Mouse (Mus musculus): ENCODE data around the gene Vmn2r13. TPM values are rescaled to one million over a fixed set of nuclear protein-coding genes. Genes with fewer than 3 reads are reported as not detected.
"Not testable (repeated sequence)": the region's sequence is repeated elsewhere in the genome, so short reads cannot be mapped to it uniquely, and the experiment has no call there.

The Vmn2r13 gene
- not detected in 2 replicates for polyA plus RNA-seq (2016; fragmentation: Nextera tagmentation; extraction: Ambion mirVana)

DNA sequence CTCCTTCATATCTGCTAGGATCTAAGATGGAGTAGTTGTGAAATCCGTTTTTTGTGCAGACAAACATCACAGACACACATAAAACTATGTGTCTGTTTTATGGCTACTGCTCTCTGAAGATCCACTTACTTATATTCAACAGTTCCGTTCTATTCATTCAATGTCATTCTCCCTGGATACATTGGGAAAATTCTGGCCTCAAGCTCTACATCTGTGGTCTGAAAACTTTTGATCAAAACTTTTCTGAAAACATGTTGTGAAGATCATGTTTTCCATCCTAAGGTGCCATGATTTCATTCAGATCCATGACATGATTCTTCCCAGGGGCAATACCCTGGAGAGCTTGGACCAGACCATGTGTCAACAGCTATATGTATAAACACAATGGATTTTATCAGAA, at the start of gene Vmn2r13:
Vmn2r13 (minus strand) TSS at position 101 of the 400 bp plus-strand sequence.
- not testable (repeated sequence) for H3K9me3 ChIP-seq; H3K27ac ChIP-seq; H3K27me3 ChIP-seq (ENCODE audit: insufficient read depth, poor library complexity, severe bottlenecking); H3K36me3 ChIP-seq; H3K4me3 ChIP-seq; DNase-seq (ENCODE audit: low spot score); H3K4me1 ChIP-seq
- 50% methylated on average over 2 of the region's 2 CpGs for WGBS

DNA sequence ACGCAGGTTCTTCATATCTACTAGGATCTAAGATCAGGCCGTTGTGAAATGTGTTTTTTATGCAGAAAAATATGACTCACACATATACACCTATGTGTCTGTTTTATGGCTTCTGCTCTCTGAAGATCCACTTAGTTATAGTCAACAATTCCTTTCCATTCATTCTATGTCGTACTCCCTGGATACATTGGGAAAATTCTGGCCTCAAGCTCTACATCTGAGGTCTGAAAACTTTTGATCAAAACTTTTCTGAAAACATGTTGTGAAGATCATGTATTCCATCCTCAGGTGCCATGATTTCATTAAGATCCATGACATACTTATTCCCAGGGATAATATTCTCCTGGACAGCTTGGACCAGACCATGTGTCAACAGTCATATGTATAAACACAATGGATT, 32.6 kb upstream of the Vmn2r13 start, which contains the start of gene Vmn2r14:
Vmn2r14 (minus strand) TSS at position 101 of the 400 bp plus-strand sequence.
- WGBS = 66% methylated on average over 3 of the region's 3 CpGs
- no peaks in the 10 kb centered on the region for H3K9me3 ChIP-seq
- DNase-seq (ENCODE audit: low spot score) = no peak
- H3K27me3 ChIP-seq (ENCODE audit: insufficient read depth, poor library complexity, severe bottlenecking) = no peaks in the 10 kb centered on the region
- H3K4me3 ChIP-seq = no peak within 1 kb of the TSS
- H3K36me3 ChIP-seq = no peaks in the 10 kb centered on the region
- no peak within 1 kb of the TSS for H3K27ac ChIP-seq
- no peaks in the 10 kb centered on the region for H3K4me1 ChIP-seq

DNA sequence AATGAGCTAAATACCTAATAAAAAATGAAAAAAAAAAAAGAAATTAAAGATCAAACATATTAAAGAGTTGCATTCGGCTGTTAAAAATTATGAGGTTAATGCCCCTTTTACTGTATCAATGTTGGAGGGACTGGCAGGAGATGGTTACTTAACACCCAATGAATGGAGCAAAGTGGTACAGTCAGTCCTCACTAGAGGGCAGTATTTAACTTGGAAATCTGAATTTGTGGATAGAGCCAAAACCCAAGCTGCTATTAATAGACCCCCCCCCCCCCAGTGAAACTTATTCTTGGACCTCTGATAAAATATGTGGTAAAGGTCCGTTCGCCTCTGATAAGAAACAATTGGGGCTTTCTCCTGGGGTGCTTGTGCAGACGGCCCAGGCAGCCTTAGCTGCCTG, 25.1 kb downstream of the Vmn2r13 start:
- H3K9me3 ChIP-seq; H3K36me3 ChIP-seq; H3K4me1 ChIP-seq; H3K27me3 ChIP-seq (ENCODE audit: insufficient read depth, poor library complexity, severe bottlenecking); H3K4me3 ChIP-seq; DNase-seq (ENCODE audit: low spot score); H3K27ac ChIP-seq: not testable (repeated sequence)
- WGBS = 69% methylated on average over 4 of the region's 4 CpGs

DNA sequence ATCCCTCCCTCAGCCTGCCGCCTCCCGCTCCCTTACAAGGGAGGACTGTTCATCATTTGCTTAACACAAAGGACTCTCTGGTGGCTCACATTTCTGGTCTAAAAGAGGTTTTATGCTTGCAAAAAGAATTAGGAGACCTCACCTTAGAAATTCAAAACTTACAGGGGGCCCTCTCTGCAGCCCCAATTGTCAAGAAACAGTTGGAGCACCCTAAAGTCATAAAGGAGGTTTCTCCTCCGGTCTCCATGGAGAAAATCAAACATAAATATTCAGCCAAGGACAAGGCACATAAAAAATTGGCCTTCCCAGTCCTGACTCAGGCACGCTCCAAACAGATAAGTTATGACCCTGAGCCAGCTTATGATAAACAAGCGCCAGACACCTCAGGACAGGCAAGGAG, 31.9 kb downstream of the Vmn2r13 start:
- Histone ChIP-seq H3K4me1 (no peaks in the 10 kb centered on the region), H3K27me3 (ENCODE audit: insufficient read depth, poor library complexity, severe bottlenecking) (no peaks in the 10 kb centered on the region), H3K4me3 (no peak overlapping the region), H3K36me3 (no peaks in the 10 kb centered on the region), H3K27ac (no peak overlapping the region), H3K9me3 (peaks cover 7% of the 10 kb centered on the region)
- 87% methylated on average over 5 of the region's 5 CpGs for WGBS
- DNase-seq (ENCODE audit: low spot score) = no peak

DNA sequence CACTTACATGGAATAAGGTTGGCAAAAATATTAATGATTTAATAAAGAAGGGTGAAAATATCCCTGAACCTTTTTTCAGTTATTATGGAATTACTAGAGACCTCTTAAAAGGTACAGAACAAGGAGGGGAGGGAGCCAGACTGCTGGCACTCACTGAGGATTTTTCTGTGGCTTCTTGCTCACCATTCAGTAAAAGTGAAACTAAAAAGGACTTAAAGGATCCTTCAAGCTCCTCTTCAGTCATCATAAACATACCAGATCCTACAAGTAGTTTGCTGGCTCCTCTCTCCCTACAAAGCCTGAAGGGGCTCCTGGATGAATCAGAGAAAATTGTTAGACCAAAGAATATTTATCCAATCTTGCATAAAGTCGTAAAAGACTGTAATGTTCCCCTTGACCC, 32.4 kb downstream of the Vmn2r13 start:
- not testable (repeated sequence) for H3K9me3 ChIP-seq; H3K36me3 ChIP-seq; H3K4me3 ChIP-seq; H3K27me3 ChIP-seq (ENCODE audit: insufficient read depth, poor library complexity, severe bottlenecking); H3K4me1 ChIP-seq; DNase-seq (ENCODE audit: low spot score); H3K27ac ChIP-seq
- WGBS = 59% methylated on average over 1 of the region's 1 CpGs

DNA sequence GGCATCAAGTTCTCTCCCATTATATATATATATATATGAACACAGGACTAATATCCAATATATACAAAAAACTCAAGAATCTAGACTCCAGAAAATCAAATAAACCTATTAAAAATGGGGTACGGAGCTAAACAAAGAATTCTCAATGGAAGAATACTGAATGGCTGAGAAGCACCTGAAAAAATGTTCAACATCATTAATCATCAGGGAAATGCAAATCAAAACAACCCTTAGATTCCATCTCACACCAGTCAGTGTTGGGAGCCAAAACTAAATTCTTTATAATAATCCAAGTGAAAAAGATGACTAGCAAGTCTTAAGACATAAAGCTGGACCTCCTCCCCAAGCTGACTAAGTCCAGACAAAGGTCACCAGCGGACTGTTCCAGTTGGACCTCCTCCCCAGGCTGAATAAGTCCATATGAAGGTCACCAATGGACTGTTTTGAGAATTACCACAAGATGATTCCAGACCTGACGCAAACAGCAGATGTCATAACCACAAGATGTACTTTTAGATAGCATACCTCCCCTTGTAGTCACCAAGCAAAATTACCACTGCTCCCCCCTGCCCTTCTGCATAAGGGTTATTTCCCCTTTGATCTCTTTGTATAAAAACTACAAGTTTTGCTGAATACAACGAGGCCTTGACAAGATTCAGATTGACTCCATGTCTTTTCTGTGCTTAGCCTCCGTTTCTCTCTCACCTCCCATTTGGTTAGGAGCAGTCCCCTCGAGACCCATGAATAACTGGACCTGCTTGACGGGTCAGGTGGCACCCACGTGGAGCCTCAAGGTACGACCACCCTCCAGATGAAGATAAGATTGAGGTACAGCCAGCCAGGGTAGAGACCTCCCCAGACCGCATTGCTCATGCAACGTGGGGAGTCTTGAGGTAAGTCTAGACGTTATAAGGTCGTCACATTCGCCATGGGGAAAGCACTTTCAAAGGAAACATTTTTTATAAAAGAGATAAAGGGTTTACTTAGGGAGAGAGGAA, 33.2 kb downstream of the Vmn2r13 start:
- H3K4me1 ChIP-seq; H3K27me3 ChIP-seq (ENCODE audit: insufficient read depth, poor library complexity, severe bottlenecking); H3K4me3 ChIP-seq; H3K9me3 ChIP-seq; H3K36me3 ChIP-seq; DNase-seq (ENCODE audit: low spot score); H3K27ac ChIP-seq: not testable (repeated sequence)
- 70% methylated on average over 14 of the region's 14 CpGs for WGBS

DNA sequence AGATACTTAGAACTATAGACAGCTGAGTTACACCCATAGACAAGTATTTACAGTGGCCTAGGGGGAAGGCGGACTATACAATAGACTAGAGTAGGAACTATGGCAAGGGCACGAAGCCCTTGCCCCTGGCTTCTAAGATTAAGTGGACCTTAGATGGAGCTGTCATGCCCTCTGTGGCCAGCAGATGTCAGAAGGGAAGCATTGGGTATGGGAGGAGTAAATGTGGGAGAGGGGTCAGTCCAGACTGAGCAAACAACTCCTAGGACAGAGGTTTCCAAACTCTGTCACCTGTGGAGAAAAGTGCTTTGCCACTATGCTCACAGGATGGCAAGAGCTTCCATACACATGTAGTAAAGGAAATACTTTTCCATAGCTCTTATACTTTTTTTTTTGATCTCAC, 52.5 kb downstream of the Vmn2r13 start:
- no peak for DNase-seq (ENCODE audit: low spot score)
- H3K36me3 ChIP-seq = no peaks in the 10 kb centered on the region
- H3K9me3 ChIP-seq = no peaks in the 10 kb centered on the region
- H3K27ac ChIP-seq = no peak overlapping the region
- WGBS = 71% methylated on average over 2 of the region's 2 CpGs
- no peaks in the 10 kb centered on the region for H3K27me3 ChIP-seq (ENCODE audit: insufficient read depth, poor library complexity, severe bottlenecking)
- H3K4me1 ChIP-seq = no peaks in the 10 kb centered on the region
- no peak overlapping the region for H3K4me3 ChIP-seq

DNA sequence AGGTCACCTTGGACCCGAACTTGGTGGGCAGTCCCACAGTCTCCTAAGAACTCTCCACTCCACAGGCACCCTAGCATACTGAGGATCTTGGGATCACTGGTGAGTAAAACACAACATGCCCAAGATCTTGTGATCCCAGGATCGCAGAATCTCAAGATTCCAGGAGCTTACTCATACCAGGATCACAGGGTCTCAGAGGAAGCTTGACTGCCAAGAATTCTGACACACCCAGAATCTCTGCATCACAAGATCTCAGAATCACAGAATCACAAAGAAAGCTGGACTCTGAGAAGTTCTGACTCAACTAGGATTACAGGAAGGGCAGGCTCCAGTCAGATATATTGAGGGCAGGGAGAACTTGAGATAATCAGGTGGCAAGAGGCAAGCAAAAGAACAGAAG, 55.3 kb downstream of the Vmn2r13 start:
- no peaks in the 10 kb centered on the region for H3K4me1 ChIP-seq
- peaks cover 7% of the 10 kb centered on the region; the same call in 1 of the 2 replicates for H3K9me3 ChIP-seq
- no peak overlapping the region for H3K4me3 ChIP-seq
- no peak overlapping the region for H3K27ac ChIP-seq
- H3K27me3 ChIP-seq (ENCODE audit: insufficient read depth, poor library complexity, severe bottlenecking) = no peaks in the 10 kb centered on the region
- no peaks in the 10 kb centered on the region for H3K36me3 ChIP-seq
- WGBS = 72% methylated on average over 2 of the region's 2 CpGs
- no peak for DNase-seq (ENCODE audit: low spot score)

Other genes starting within 250 kb of the Vmn2r13 start
- gene Vmn2r10, start 185.7 kb downstream of the Vmn2r13 start, polyA plus RNA-seq (2016; fragmentation: Nextera tagmentation; extraction: Ambion mirVana) = not detected in 2 replicates
- not detected in 2 replicates for gene Vmn2r11, start 132.6 kb downstream of the Vmn2r13 start, polyA plus RNA-seq (2016; fragmentation: Nextera tagmentation; extraction: Ambion mirVana)
- gene Vmn2r12, start 94.2 kb downstream of the Vmn2r13 start, polyA plus RNA-seq (2016; fragmentation: Nextera tagmentation; extraction: Ambion mirVana) = not detected in 2 replicates
- not detected in 2 replicates for gene Vmn2r14, start 32.5 kb upstream of the Vmn2r13 start, polyA plus RNA-seq (2016; fragmentation: Nextera tagmentation; extraction: Ambion mirVana)
- gene Vmn2r15, start 105.4 kb upstream of the Vmn2r13 start, polyA plus RNA-seq (2016; fragmentation: Nextera tagmentation; extraction: Ambion mirVana) = not detected in 2 replicates
- not detected in 2 replicates for gene Vmn2r16, start 138.0 kb upstream of the Vmn2r13 start, polyA plus RNA-seq (2016; fragmentation: Nextera tagmentation; extraction: Ambion mirVana)
- gene Vmn2r17, start 227.5 kb upstream of the Vmn2r13 start, polyA plus RNA-seq (2016; fragmentation: Nextera tagmentation; extraction: Ambion mirVana) = not detected in 2 replicates